Mouse (Mus musculus): Measurements from ENCODE around the gene Omt2b.
"Not testable (repeated sequence)": the region's sequence is repeated elsewhere in the genome, so short reads cannot be mapped to it uniquely, and the experiment has no call there.

The Omt2b gene

DNA sequence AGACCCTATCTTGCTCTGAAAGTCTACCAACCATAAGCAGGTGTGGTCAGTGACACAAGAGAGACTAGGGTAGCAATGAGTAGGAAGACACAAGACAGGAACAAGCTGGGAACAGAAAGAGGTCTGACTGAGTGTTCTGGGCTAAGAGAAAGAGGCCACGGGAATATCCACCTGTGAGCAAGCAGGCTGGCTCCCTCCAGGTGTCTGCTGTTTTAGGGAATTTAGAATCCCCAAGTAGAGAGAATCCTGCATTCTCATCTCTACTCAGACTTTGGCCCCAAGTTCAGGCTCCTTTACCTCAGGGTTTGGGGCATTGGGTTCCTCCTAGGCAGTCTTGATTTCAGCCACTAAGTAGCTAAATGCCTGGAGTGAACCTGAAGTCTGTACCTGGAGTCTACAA lies at the start of gene Omt2b:
Omt2b (plus strand) TSS at position 301 of the 400 bp plus-strand sequence.
- not testable (repeated sequence) for DNase-seq (ENCODE audit: low read depth)

DNA sequence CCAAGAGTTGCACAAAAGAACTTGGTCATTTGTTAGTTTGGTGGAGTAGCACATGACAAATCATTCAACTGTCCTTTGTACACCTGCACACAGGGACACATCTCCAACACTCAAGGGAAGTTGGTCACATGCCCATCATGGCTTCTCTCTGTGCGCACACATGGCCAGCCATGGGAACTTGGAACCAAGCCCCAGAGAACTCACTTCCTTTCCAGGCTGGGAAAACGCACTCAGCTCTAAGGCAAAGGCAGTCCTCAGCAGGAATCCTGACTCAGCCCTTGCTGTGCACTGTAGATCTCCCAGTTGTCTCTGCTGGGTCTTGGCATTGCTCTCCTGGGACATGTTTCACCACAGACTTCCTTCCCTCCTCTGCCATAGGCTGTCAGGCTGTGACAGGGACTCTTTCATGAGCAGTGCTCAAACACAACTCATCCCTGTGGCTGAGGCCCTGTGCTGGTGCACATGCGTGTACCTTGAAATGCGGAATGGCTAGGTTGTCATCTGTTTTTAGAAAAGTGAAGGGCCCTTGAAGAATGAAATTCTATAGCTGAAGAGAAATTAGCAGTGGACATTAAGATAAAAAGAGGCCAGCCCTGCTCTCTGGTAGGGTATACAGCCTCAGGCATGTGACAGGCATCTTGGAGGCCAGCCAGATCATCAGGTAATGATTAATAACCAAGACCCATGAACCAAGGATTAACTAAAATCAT lies 45.2 kb upstream of the Omt2b start:
- DNase-seq (ENCODE audit: low read depth), result not testable (repeated sequence)

GRCm38 (mm10) chr9:78289063-78289462 lies 38.3 kb upstream of the Omt2b start:
- not testable (repeated sequence) for DNase-seq (ENCODE audit: low read depth)

DNA sequence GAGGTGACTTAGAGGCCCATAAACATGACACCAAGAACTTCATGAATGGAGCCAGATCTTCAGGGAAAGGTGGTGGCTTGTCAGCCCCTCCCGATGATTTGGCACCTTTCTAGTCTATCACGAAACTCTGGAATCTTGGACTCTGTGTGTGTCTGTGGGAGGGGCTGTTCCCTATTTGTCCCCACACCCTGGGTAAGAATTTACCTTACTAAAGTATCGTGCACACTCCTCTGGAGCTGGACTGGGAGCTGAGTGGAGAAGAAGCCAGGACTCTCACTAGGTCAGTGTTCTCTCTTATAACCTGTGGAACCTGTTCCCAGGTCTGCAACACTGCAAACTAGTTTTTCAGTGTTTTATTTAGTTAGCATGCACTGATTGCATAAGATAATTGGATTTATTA lies 37.7 kb upstream of the Omt2b start, which contains the start of gene Gm10639:
Gm10639 (plus strand) TSS at position 201 of the 400 bp plus-strand sequence.
- not testable (repeated sequence) for DNase-seq (ENCODE audit: low read depth)

- DNase-seq (ENCODE audit: low read depth), result not testable (repeated sequence)
Measured at GRCm38 (mm10) chr9:78292462-78292861, 34.9 kb upstream of the Omt2b start.

DNA sequence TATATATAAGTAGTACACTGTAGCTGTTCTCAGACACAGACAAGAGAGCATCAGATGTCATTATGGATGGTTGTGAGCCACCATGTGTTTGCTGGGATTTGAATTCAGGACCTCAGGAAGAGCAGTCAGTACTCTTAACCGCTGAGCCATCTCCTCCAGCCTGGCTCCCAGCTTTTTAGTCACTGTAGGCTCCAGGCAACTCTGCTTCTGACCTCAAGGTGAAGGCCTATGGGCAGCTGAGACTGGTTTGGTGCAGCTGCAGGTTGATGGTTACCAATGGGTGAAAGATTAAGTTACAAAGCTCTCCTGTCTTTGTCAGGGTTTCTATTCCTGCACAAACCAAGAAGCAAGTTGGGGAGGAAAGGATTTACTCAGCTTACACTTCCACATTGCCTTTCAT lies 33.7 kb upstream of the Omt2b start:
- not testable (repeated sequence) for DNase-seq (ENCODE audit: low read depth)

DNA sequence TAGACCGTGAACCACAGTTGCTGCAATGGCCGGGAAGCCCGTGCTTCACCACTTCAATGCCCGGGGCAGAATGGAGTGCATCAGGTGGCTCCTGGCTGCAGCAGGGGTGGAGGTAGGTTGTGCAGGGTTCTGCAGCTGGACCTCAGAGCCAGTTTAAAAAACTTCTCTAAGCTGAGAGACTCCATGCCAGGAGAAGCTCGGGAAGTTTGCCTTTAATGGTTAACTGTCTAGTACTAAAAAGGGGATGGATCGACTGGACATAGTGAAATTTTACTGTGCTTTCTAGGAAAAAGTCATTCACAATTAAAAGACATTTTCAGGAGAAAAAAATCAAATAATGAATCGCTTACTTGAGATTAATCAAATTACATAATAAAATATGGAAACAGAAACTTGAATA lies 32.6 kb upstream of the Omt2b start:
- not testable (repeated sequence) for DNase-seq (ENCODE audit: low read depth)

DNA sequence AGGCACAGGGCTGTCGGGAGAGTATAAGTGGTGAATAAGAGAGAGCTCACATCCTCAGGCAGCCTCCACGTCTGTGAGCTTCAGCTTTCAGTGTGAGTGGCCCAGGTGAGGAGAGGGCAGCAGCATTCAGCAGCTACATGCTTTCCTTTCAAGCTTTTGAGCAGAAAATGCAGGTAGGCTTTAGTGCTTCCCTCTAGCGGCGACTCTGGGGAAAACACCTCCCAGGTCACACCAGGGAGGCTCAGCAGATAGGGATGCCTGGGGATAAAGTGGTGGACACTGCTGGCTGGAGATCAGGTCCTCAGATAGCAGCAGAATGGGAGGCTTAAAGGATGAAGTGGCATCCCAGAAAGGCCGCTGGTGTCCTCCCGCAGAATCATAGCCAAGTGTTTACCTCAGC lies 31.3 kb upstream of the Omt2b start:
- not testable (repeated sequence) for DNase-seq (ENCODE audit: low read depth)

GRCm38 (mm10) chr9:78298232-78298631 lies 29.2 kb upstream of the Omt2b start:
- DNase-seq (ENCODE audit: low read depth), result no peak

DNA sequence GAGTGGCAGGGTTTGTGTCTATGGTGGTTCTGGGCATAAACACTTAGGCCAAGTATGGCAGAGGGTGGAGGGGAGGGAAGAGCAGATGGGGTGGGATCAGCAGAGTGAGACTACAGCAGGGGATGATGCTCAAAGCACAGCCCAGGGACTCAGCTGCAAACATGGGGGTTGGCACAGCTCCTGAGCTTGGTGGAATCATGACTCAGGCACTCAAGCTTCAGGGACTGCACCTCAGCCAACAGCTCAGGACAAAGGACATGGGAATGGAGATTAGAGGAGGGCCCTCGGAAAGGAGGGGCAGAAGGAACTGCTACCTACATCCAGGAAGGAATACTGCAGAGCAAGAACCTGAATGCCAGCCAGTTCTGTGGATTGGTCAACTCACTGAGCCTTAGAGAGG lies 28.2 kb upstream of the Omt2b start:
- DNase-seq (ENCODE audit: low read depth), result not testable (repeated sequence)

- not testable (repeated sequence) for DNase-seq (ENCODE audit: low read depth)
Measured at GRCm38 (mm10) chr9:78308122-78308521, 19.3 kb upstream of the Omt2b start.

GRCm38 (mm10) chr9:78314696-78315095 lies 12.7 kb upstream of the Omt2b start, which contains the start of gene Omt2a:
Gene Omt2a (minus strand): TSS chr9:78314796.
- DNase-seq (ENCODE audit: low read depth), result no peak

GRCm38 (mm10) chr9:78319499-78319898 lies 7.9 kb upstream of the Omt2b start:
- DNase-seq (ENCODE audit: low read depth), result no peak

GRCm38 (mm10) chr9:78337050-78337449 lies 9.7 kb downstream of the Omt2b start:
- DNase-seq (ENCODE audit: low read depth), result not testable (repeated sequence)

DNA sequence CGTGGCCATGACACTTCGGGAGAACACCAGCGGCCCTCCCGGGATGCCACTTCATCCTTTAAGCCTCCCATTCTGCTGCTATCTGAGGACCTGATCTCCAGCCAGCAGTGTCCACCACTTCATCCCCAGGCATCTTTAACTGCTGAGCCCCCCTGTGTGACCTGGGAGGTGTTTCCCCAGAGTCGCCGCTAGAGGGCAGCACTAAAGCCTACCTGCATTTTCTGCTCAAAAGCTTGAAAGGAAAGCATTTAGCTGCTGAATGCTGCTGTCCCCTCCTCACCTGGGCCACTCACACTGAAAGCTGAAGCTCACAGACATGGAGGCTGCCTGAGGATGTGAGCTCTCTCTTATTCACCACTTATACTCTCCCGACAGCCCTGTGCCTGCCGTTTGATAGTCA lies 12.9 kb downstream of the Omt2b start:
- DNase-seq (ENCODE audit: low read depth), result not testable (repeated sequence)

GRCm38 (mm10) chr9:78342494-78342893 lies 15.1 kb downstream of the Omt2b start:
- DNase-seq (ENCODE audit: low read depth), result not testable (repeated sequence)

DNA sequence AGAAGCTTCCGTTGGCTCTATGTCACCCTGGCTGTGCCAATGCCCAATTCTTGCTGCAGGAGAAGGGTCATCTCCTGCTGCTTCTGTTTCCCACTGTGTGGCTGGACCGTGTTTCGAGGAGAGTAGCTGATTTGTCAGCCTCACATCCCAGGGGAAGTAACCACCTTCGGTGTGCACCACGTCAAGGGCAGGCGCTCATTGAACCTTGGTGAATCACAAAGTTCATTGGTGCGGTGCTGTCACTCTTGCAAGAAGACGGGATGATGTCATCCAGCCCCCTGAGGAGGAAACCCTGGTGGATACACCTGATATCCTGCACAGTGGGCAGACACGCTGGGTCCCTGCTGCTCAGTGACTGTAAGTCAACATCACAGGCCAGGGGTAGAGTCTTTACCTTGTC lies 15.7 kb downstream of the Omt2b start:
- not testable (repeated sequence) for DNase-seq (ENCODE audit: low read depth)

DNA sequence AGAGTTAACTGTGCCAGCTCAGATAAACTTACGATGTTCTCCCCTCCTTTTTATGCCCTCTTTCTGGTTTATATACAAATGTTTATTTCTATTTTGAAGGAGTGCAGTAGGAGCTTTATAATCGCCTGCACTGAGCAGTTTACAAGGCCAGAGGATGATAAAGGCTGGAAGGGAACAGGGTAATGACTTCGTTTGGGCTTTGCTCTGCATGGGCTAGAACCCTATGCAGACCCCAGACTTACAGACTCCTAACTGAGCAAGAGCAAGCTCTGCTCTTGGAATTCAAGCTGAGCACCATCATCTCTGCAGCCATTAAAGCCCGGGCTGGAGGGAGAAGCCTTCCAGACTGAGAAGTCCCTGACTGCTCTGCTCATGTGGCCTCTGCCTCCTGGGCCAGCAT lies 17.8 kb downstream of the Omt2b start:
- DNase-seq (ENCODE audit: low read depth), result not testable (repeated sequence)

DNA sequence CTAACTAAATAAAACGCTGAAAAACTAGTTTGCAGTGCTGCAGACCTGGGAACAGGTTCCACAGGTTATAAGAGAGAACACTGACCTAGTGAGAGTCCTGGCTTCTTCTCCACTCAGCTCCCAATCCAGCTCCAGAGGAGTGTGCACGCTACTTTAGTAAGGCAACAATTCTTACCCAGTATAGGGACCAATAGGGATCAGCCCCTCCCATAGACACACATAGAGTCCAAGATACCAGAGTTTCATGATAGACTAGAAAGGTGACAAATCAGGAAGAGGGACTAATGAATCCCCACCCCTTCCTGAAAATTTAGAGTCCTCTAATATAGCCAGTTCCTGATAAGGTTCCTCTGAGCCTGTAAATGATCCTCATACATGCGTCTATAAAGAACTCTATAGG lies 19.6 kb downstream of the Omt2b start:
- DNase-seq (ENCODE audit: low read depth), result no peak

- DNase-seq (ENCODE audit: low read depth), result not testable (repeated sequence)
Measured at GRCm38 (mm10) chr9:78348206-78349004, 21.0 kb downstream of the Omt2b start.

- DNase-seq (ENCODE audit: low read depth), result not testable (repeated sequence)
Measured at GRCm38 (mm10) chr9:78349141-78349540, 21.8 kb downstream of the Omt2b start.

DNA sequence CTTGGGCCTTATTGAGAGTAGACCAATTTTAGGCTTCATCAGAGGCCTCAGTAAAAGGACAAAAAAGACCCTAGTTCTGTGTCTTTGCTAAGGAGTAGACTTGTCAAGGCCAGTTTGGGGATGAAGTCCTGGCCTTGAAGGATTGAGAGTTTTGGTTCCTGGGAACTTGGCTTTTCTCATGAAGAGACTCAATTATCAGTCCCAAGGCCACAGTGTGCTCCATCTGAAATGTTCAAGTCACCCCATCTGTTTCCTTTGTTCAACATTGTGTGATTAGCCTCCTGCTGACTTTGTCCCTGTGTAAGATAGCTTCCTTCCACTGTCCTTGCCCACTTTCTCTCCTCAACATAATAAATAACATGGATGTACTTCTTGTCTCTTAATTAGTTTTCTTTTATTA lies 22.6 kb downstream of the Omt2b start:
- not testable (repeated sequence) for DNase-seq (ENCODE audit: low read depth)
